Mouse (Mus musculus) neural tube, embryonic 13.5 days (tissue): Measurements from ENCODE around the gene Otp. TPM values are rescaled to one million over a fixed set of nuclear protein-coding genes. Genes with fewer than 3 reads are reported as not detected.

Experiments
- ATAC-seq: fragments of 200-750 bp; cut with Nextera tagmentation; 2 replicates; pipeline ENCODE4 v1.8.0; 2017; ENCODE audit warnings: low read depth, mild to moderate bottlenecking, moderate TSS enrichment, moderate library complexity
- H3K27ac ChIP-seq: fragments of 300-500 bp; sonication (generic); replicated peaks from 2 replicates; pipeline ENCODE4 v1.5.1; 2015; ENCODE audit warnings: moderate library complexity, mild to moderate bottlenecking, inconsistent platforms
- H3K27me3 ChIP-seq: fragments of 300-500 bp; sonication (generic); 2 replicates; pipeline ENCODE4 v1.6.1; 2015; ENCODE audit warnings: mild to moderate bottlenecking, inconsistent platforms
- H3K36me3 ChIP-seq: fragments of 300-500 bp; sonication (generic); 2 replicates; pipeline ENCODE4 v1.6.1; 2015; ENCODE audit warnings: mild to moderate bottlenecking, inconsistent platforms
- H3K4me1 ChIP-seq: fragments of 300-500 bp; sonication (generic); replicated peaks from 2 replicates; pipeline ENCODE4 v1.6.1; 2015; ENCODE audit warnings: inconsistent platforms
- H3K4me2 ChIP-seq: fragments of 300-500 bp; sonication (generic); 2 replicates; pipeline ENCODE4 v1.6.1; 2015; ENCODE audit warnings: inconsistent platforms, mild to moderate bottlenecking, moderate library complexity
- H3K4me3 ChIP-seq: fragments of 300-500 bp; sonication (generic); 2 replicates; pipeline ENCODE4 v1.5.1; 2015; ENCODE audit warnings: mild to moderate bottlenecking, inconsistent platforms
- H3K9ac ChIP-seq: fragments of 300-500 bp; sonication (generic); 2 replicates; pipeline ENCODE4 v1.6.1; 2015; ENCODE audit warnings: moderate library complexity, mild to moderate bottlenecking, inconsistent platforms
- H3K9me3 ChIP-seq: fragments of 300-500 bp; sonication (generic); 2 replicates; pipeline ENCODE4 v1.6.1; 2016; ENCODE audit warnings: inconsistent platforms
- WGBS: fragments of 180-500 bp; shearing (Covaris S2); methylation state at CpG from one replicate; pipeline ENCODE4 v1.1.7; 2015; 5-methylcytosine and 5-hydroxymethylcytosine counted together
- polyA plus RNA-seq: library from polyadenylated mRNA; unstranded; fragments of >200 nt; fragmentation: Nextera tagmentation; extraction: Ambion mirVana; gene quantifications from 2 replicates; pipeline ENCODE4 v1.2.1, GENCODE M21; 2015

The Otp gene
- polyA plus RNA-seq, 1 experiment from 2014 or later = 10.7 TPM

GRCm38 (mm10) chr13:94866906-94867305, 8.5 kb upstream of the Otp start:
- H3K27ac ChIP-seq = no peak overlapping the region
- H3K4me2 ChIP-seq = no peak overlapping the region
- H3K4me1 ChIP-seq = peaks cover 10% of the 10 kb centered on the region
- no peak overlapping the region for H3K9ac ChIP-seq
- no peaks in the 10 kb centered on the region for H3K9me3 ChIP-seq
- no peak overlapping the region for H3K4me3 ChIP-seq
- ATAC-seq = no peak
- WGBS = 30% methylated on average over 2 of the region's 2 CpGs
- H3K27me3 ChIP-seq = peaks cover 99% of the 10 kb centered on the region
- H3K36me3 ChIP-seq = no peaks in the 10 kb centered on the region

GRCm38 (mm10) chr13:94867772-94868171, 7.6 kb upstream of the Otp start:
- WGBS = 47% methylated on average over 4 of the region's 4 CpGs
- Histone ChIP-seq H3K36me3 (no peaks in the 10 kb centered on the region), H3K27me3 (peaks cover 99% of the 10 kb centered on the region), H3K9ac (no peak overlapping the region), H3K4me2 (no peak overlapping the region), H3K9me3 (no peaks in the 10 kb centered on the region), H3K27ac (no peak overlapping the region), H3K4me1 (peaks cover 10% of the 10 kb centered on the region), H3K4me3 (no peak overlapping the region)
- ATAC-seq = no peak

- Histone ChIP-seq H3K9me3 (no peaks in the 10 kb centered on the region), H3K36me3 (no peaks in the 10 kb centered on the region), H3K4me1 (peaks cover 14% of the 10 kb centered on the region), H3K9ac (peak overlapping the region; percentile 35; the same call in 1 of the 2 replicates), H3K4me3 (peak overlapping the region; percentile 24), H3K27ac (no peak overlapping the region), H3K4me2 (peak overlapping the region; percentile 52), H3K27me3 (peaks cover 99% of the 10 kb centered on the region)
- peak; percentile 79 for ATAC-seq
- WGBS = under 1% methylated on average over 29 of the region's 35 CpGs
These were observed 6.9 kb upstream of the Otp start for GRCm38 (mm10) chr13:94868478-94868950.

- H3K9me3 ChIP-seq = no peaks in the 10 kb centered on the region
- peak overlapping the region; percentile 24; the same call in 1 of the 2 replicates for H3K4me3 ChIP-seq
- peaks cover 16% of the 10 kb centered on the region for H3K4me1 ChIP-seq
- H3K9ac ChIP-seq = no peak overlapping the region
- no peak overlapping the region; the same call in 1 of the 2 replicates for H3K27ac ChIP-seq
- H3K27me3 ChIP-seq = peaks cover 99% of the 10 kb centered on the region
- WGBS = 1% methylated on average over 8 of the region's 8 CpGs
- no peak for ATAC-seq
- H3K4me2 ChIP-seq = peak overlapping the region; percentile 52; the same call in 1 of the 2 replicates
- no peaks in the 10 kb centered on the region for H3K36me3 ChIP-seq
These were observed 5.9 kb upstream of the Otp start for GRCm38 (mm10) chr13:94869541-94869940.

DNA sequence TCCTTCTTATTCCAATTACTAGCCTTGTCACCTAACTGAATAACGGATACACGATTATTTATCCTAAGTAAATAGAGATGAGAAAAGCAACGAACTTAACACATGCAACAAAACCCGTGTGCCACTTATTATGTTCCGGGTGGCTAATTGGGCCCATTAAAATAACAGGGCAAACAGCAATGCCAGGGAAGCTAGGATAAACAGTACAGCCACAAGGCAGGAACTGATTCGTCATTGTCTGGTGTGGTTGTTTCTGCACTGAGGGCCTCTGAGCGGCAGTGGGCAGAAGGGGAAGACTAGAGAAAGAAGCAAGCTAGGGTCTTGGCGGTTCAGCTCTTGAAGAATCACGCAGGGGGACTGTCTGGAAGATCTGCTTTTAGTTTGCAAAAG, 5.3 kb upstream of the Otp start:
- Histone ChIP-seq H3K4me2 (no peak overlapping the region), H3K4me3 (no peak overlapping the region), H3K9ac (no peak overlapping the region), H3K27me3 (peaks cover 99% of the 10 kb centered on the region), H3K27ac (no peak overlapping the region), H3K9me3 (no peaks in the 10 kb centered on the region), H3K36me3 (no peaks in the 10 kb centered on the region), H3K4me1 (peaks cover 18% of the 10 kb centered on the region)
- ATAC-seq = no peak
- 3% methylated on average over 9 of the region's 9 CpGs for WGBS

DNA sequence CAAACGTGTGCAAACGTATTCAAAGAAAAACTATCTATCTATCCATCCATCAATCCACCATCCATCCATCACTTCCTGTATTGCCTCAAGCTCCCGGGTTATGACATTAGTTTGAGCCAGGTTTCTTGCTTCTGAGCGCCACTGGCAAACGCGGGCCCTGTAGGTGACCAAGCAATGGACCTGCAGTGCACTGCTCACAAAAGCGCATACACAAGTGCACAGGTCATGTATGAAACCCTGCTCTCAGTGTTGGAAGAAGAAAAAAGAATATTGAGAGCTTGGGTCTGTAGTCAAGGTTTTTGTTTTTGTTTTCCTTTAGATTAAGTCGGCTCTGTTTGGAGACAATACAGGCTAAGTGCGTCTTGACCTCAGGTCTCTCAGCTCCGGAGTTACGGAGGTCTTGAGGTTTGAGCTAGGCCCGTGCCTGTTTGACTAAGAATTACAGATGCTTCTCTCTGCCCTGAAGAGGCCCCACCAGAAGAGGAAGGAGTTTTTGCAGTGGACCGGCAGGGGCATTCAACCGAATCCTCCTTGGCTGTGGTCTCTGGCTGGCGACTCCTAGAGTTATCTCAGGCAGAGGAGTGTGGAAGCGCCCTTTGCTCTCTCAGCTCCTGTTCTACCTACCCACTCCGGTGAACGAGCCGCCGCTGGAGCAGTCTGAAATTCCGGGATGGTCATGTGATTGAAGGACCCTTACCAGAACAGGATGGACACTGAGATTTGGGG, 4.8 kb upstream of the Otp start:
- Histone ChIP-seq H3K4me3 (no peak overlapping the region), H3K27ac (no peak overlapping the region), H3K27me3 (peaks cover 99% of the 10 kb centered on the region), H3K4me2 (no peak overlapping the region), H3K9ac (no peak overlapping the region), H3K4me1 (peaks cover 21% of the 10 kb centered on the region), H3K36me3 (no peaks in the 10 kb centered on the region), H3K9me3 (no peaks in the 10 kb centered on the region)
- under 1% methylated on average over 21 of the region's 21 CpGs for WGBS
- ATAC-seq = no peak

- peaks cover 97% of the 10 kb centered on the region for H3K27me3 ChIP-seq
- H3K9ac ChIP-seq = no peak overlapping the region
- no peaks in the 10 kb centered on the region for H3K9me3 ChIP-seq
- no peak for ATAC-seq
- H3K27ac ChIP-seq = peak overlapping the region; percentile 20; the same call in 1 of the 2 replicates
- peaks cover 21% of the 10 kb centered on the region for H3K4me1 ChIP-seq
- H3K4me2 ChIP-seq = no peak overlapping the region
- 2% methylated on average over 7 of the region's 7 CpGs for WGBS
- no peak overlapping the region for H3K4me3 ChIP-seq
- H3K36me3 ChIP-seq = no peaks in the 10 kb centered on the region
These were observed 3.5 kb upstream of the Otp start for GRCm38 (mm10) chr13:94871806-94872320.

GRCm38 (mm10) chr13:94872439-94872838, 3.0 kb upstream of the Otp start:
- no peak overlapping the region for H3K4me2 ChIP-seq
- H3K27ac ChIP-seq = peak overlapping the region; percentile 30; the same call in 1 of the 2 replicates
- no peak overlapping the region for H3K4me3 ChIP-seq
- peaks cover 97% of the 10 kb centered on the region for H3K27me3 ChIP-seq
- H3K9me3 ChIP-seq = no peaks in the 10 kb centered on the region
- under 1% methylated on average over 19 of the region's 19 CpGs for WGBS
- no peak for ATAC-seq
- H3K9ac ChIP-seq = no peak overlapping the region
- no peaks in the 10 kb centered on the region for H3K36me3 ChIP-seq
- H3K4me1 ChIP-seq = peaks cover 21% of the 10 kb centered on the region

DNA sequence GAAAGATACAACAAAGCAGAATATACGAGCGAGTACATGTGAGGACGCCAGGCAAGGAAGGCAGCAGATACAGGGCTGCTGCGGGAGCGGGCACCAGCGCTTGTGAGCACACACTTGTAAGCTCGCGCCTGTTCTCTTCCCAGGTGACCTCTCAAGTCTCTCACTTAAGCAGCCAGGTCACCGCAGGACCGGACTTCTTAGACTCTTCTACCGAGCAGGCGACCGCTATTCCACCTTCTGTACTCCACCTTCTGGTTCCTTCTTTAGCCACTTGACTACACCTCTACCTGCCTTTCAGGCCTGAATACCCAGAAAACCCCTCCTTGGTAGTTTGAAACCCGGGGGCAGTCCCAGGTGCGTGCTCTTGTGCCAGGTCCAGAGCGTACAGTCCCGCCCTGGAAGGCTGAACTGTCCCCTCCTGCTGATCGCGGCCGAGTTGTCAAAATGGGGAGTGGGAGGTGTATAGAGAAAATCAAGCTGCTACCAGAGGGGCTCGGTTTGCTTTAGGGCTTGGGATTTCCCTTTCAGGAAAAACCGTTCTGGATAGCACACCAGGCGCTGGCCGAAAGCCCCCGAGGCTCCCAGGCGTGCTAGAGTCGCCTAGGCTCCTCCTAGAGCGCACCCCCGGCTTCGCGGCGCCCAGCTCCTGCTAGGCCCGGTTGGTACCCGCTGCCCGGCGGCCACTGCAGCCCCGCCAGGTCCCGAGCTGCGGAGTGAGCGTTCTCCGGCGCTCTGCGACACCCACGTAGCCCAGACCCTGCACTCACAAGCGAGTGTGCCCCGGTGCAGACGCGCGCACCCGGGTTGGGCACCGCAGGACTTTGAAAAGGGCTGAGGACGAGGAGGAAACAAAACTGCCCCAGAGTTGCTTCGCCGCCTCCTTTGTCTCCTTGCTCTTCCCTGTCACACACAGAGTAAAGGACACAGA, 2.0 kb upstream of the Otp start:
- Histone ChIP-seq H3K27ac (peak overlapping the region; percentile 78), H3K4me3 (peak overlapping the region; percentile 8; the same call in 1 of the 2 replicates), H3K4me1 (peaks cover 20% of the 10 kb centered on the region), H3K36me3 (no peaks in the 10 kb centered on the region), H3K9ac (peak overlapping the region; percentile 47), H3K9me3 (no peaks in the 10 kb centered on the region), H3K4me2 (peak overlapping the region; percentile 38), H3K27me3 (peaks cover 97% of the 10 kb centered on the region)
- ATAC-seq = no peak
- WGBS = under 1% methylated on average over 47 of the region's 54 CpGs

GRCm38 (mm10) chr13:94874039-94874425, 1.4 kb upstream of the Otp start:
- no peak for ATAC-seq
- Histone ChIP-seq H3K4me2 (no peak overlapping the region), H3K36me3 (no peaks in the 10 kb centered on the region), H3K4me1 (peaks cover 14% of the 10 kb centered on the region; the same call in 1 of the 2 replicates), H3K9me3 (no peaks in the 10 kb centered on the region), H3K27me3 (peaks cover 91% of the 10 kb centered on the region), H3K4me3 (peak overlapping the region; percentile 8; the same call in 1 of the 2 replicates), H3K9ac (no peak overlapping the region), H3K27ac (peak overlapping the region; percentile 78; the same call in 1 of the 2 replicates)
- 2% methylated on average over 8 of the region's 8 CpGs for WGBS

- peak overlapping the region; percentile 64 for H3K27ac ChIP-seq
- no peak overlapping the region; the same call in 1 of the 2 replicates for H3K4me3 ChIP-seq
These were observed 576 bp upstream of the Otp start for GRCm38 (mm10) chr13:94874656-94875395.

More at GRCm38 (mm10) chr13:94874656-94875395, 576 bp upstream of the Otp start:
- H3K4me2 ChIP-seq = peak overlapping the region; percentile 29; the same call in 1 of the 2 replicates
- under 1% methylated on average over 23 of the region's 23 CpGs for WGBS
- H3K9me3 ChIP-seq = no peaks in the 10 kb centered on the region
- H3K4me1 ChIP-seq = 0 out of 2 replicates have a peak, but pooled peaks cover 11% of the 10 kb centered on the region
- peak overlapping the region; percentile 57; the same call in 1 of the 2 replicates for H3K9ac ChIP-seq
- peaks cover 87% of the 10 kb centered on the region for H3K27me3 ChIP-seq
- H3K36me3 ChIP-seq = no peaks in the 10 kb centered on the region
- no peak for ATAC-seq
